Mouse (Mus musculus) CH12.LX (cell line): ENCODE data around the gene Fancc. TPM values are rescaled to one million over a fixed set of nuclear protein-coding genes. Genes with fewer than 3 reads are reported as not detected.

Experiments used
- DNase-seq: peaks from one replicate; pipeline ENCODE4 v3.0.0-alpha.2; 2013; ENCODE audit errors: extremely low read depth
- H3K27ac ChIP-seq: 2 replicates; pipeline ENCODE4 v1.5.1; 2012; ENCODE audit warnings: low read depth, mild to moderate bottlenecking, control low read depth, moderate library complexity; ENCODE audit not compliant: insufficient read depth
- H3K27me3 ChIP-seq: replicated peaks from 2 replicates; pipeline ENCODE3; 2012; ENCODE audit warnings: inconsistent platforms
- H3K36me3 ChIP-seq, 2 experiments: replicated peaks in 1 of 2; 2 replicates each; pipeline versions ENCODE3 to v1.6.1; 2012; ENCODE audit warnings: inconsistent platforms in 1 of 2, low read length in 1 of 2, mild to moderate bottlenecking in 1 of 2, mixed read lengths in 1 of 2, moderate library complexity in 1 of 2; ENCODE audit not compliant: control insufficient read depth in 1 of 2, insufficient read depth in 1 of 2
- H3K4me1 ChIP-seq, 2 experiments: 2 replicates each; pipeline ENCODE4 v1.6.1; 2012; ENCODE audit warnings: inconsistent platforms in 1 of 2, moderate library complexity in 1 of 2; ENCODE audit not compliant: insufficient read depth in 2 of 2, control insufficient read depth in 1 of 2
- H3K4me2 ChIP-seq: 2 replicates; pipeline ENCODE4 v1.6.1; 2012; ENCODE audit warnings: low read depth, mild to moderate bottlenecking, control low read depth; ENCODE audit not compliant: poor library complexity, insufficient read depth, severe bottlenecking
- H3K4me3 ChIP-seq, 3 experiments: fragments of 150-350 bp in 1 of 3; sonication (generic) in 1 of 3; replicated peaks in 1 of 3; 2 replicates each; pipeline versions ENCODE3 to v1.5.1; 2011 to 2012; ENCODE audit warnings: low read depth in 2 of 3, low read length in 2 of 3, mild to moderate bottlenecking in 2 of 3, moderate library complexity in 2 of 3, control low read depth in 1 of 3, improper control_type of control experiment in 1 of 3, inconsistent platforms in 1 of 3, mixed read lengths in 1 of 3; ENCODE audit not compliant: poor library complexity in 1 of 3
- H3K79me2 ChIP-seq: replicated peaks from 2 replicates; pipeline ENCODE4 v1.6.1; 2012; ENCODE audit warnings: mild to moderate bottlenecking, moderate library complexity; ENCODE audit not compliant: control insufficient read depth, poor library complexity, insufficient read depth, severe bottlenecking; ENCODE audit errors: extremely low read depth
- H3K9ac ChIP-seq: 2 replicates; pipeline ENCODE4 v1.6.1; 2012; ENCODE audit warnings: low read depth, mild to moderate bottlenecking, control low read depth, moderate library complexity; ENCODE audit not compliant: insufficient read depth
- H3K9me3 ChIP-seq: replicated peaks from 2 replicates; pipeline ENCODE3; 2012; ENCODE audit warnings: low read length, inconsistent platforms, mixed read lengths
- BHLHE40 ChIP-seq: IDR thresholded peaks from 2 replicates; pipeline ENCODE4 v1.6.1; 2011; ENCODE audit warnings: mild to moderate bottlenecking, low read depth, low read length, improper control_type of control experiment
- CHD1 ChIP-seq: IDR thresholded peaks from 2 replicates; pipeline ENCODE4 v1.6.1; 2012; ENCODE audit warnings: low read depth, low read length, improper control_type of control experiment, inconsistent platforms
- CHD2 ChIP-seq: IDR thresholded peaks from 2 replicates; pipeline ENCODE4 v1.6.1; 2011; ENCODE audit warnings: low read length, improper control_type of control experiment
- E2F4 ChIP-seq: IDR thresholded peaks from 2 replicates; pipeline ENCODE4 v1.6.1; 2011; ENCODE audit warnings: low read depth, low read length, improper control_type of control experiment; ENCODE audit not compliant: insufficient replicate concordance
- EP300 ChIP-seq: IDR thresholded peaks from 2 replicates; pipeline ENCODE4 v1.6.1; 2011; ENCODE audit warnings: low read length, improper control_type of control experiment
- JUN ChIP-seq: IDR thresholded peaks from 2 replicates; pipeline ENCODE4 v1.6.1; 2011; ENCODE audit warnings: low read depth, mild to moderate bottlenecking, low read length, improper control_type of control experiment, moderate library complexity; ENCODE audit not compliant: insufficient read depth
- JUND ChIP-seq: conservative IDR thresholded peaks from 2 replicates; pipeline ENCODE4 v1.6.1; 2011; ENCODE audit warnings: low read depth, low read length, improper control_type of control experiment
- KAT2A ChIP-seq: IDR thresholded peaks from 2 replicates; pipeline ENCODE4 v1.6.1; 2012; ENCODE audit warnings: low read length, improper control_type of control experiment, inconsistent platforms; ENCODE audit not compliant: insufficient replicate concordance
- MAX ChIP-seq: IDR thresholded peaks from 2 replicates; pipeline ENCODE4 v1.6.1; 2011; ENCODE audit warnings: low read length, improper control_type of control experiment
- MEF2A ChIP-seq: IDR thresholded peaks from 2 replicates; pipeline ENCODE4 v1.6.1; 2014; ENCODE audit warnings: low read depth, mild to moderate bottlenecking, inconsistent platforms, low read length, improper control_type of control experiment, borderline replicate concordance
- NRF1 ChIP-seq: IDR thresholded peaks from 2 replicates; pipeline ENCODE4 v1.6.1; 2014; ENCODE audit warnings: low read depth, mild to moderate bottlenecking, inconsistent platforms, low read length, improper control_type of control experiment, moderate library complexity
- PAX5 ChIP-seq: IDR thresholded peaks from 2 replicates; pipeline ENCODE4 v1.6.1; 2012; ENCODE audit warnings: low read length, inconsistent platforms, mixed read lengths
- POLR2A ChIP-seq: IDR thresholded peaks from 2 replicates; pipeline ENCODE4 v1.6.1; 2011; ENCODE audit warnings: low read depth, mild to moderate bottlenecking, improper control_type of control experiment, low read length
- RAD21 ChIP-seq: IDR thresholded peaks from 2 replicates; pipeline ENCODE4 v1.6.1; 2011; ENCODE audit warnings: low read depth, mild to moderate bottlenecking, low read length, improper control_type of control experiment, moderate library complexity
- RCOR1 ChIP-seq: conservative IDR thresholded peaks from 2 replicates; pipeline ENCODE4 v1.6.1; 2012; ENCODE audit warnings: low read depth, mild to moderate bottlenecking, inconsistent platforms, low read length, improper control_type of control experiment
- SIN3A ChIP-seq: IDR thresholded peaks from 2 replicates; pipeline ENCODE4 v1.6.1; 2012; ENCODE audit warnings: low read length, improper control_type of control experiment, inconsistent platforms
- TBP ChIP-seq: conservative IDR thresholded peaks from 2 replicates; pipeline ENCODE4 v1.6.1; 2011; ENCODE audit warnings: low read depth, low read length, improper control_type of control experiment
- TCF12 ChIP-seq: IDR thresholded peaks from 2 replicates; pipeline ENCODE4 v1.6.1; 2014; ENCODE audit warnings: low read depth, mild to moderate bottlenecking, inconsistent platforms, low read length, improper control_type of control experiment
- UBTF ChIP-seq: IDR thresholded peaks from 2 replicates; pipeline ENCODE4 v1.6.1; 2012; ENCODE audit warnings: low read depth, mild to moderate bottlenecking, inconsistent platforms, low read length, improper control_type of control experiment, moderate library complexity
- USF1 ChIP-seq: IDR thresholded peaks from 2 replicates; pipeline ENCODE4 v1.6.1; 2014; ENCODE audit warnings: low read depth, mild to moderate bottlenecking, inconsistent platforms, low read length, improper control_type of control experiment
- ZKSCAN1 ChIP-seq: IDR thresholded peaks from 2 replicates; pipeline ENCODE4 v1.6.1; 2012; ENCODE audit warnings: low read depth, inconsistent platforms, low read length, improper control_type of control experiment, borderline replicate concordance
- dilution Hi-C: fragments of 300-500 bp; cut with MboI; formaldehyde crosslinking; loops from 2 replicates; pipeline ENCODE4 v1.14.3; 2020; ENCODE audit warnings: low sequenced_read_pairs; ENCODE audit not compliant: extremely low pct_unique_long_range_greater_than_20kb, extremely low pct_ligation_motif_present
- in situ Hi-C: fragments of 300-500 bp; cut with MboI; formaldehyde crosslinking; loops from 3 replicates; pipeline ENCODE4 v1.14.3; 2019; ENCODE audit warnings: low sequenced_read_pairs, low pct_ligation_motif_present, low pct_unique_long_range_greater_than_20kb, mixed read lengths
- polyA plus RNA-seq: library from polyadenylated mRNA; unstranded; fragments of >175 nt; gene quantifications from 2 replicates; pipeline ENCODE4 v1.2.1, GENCODE M21; 2012; ENCODE audit warnings: low read depth; ENCODE audit not compliant: insufficient read length
- total RNA-seq, 2 experiments: library from RNA; depleted of rRNA; stranded (reverse); fragments of 300-350 nt in 1 of 2; fragments of >200 nt in 1 of 2; gene quantifications; 2 replicates each; pipeline ENCODE4 v1.2.3; 2012 to 2014

The Fancc gene
- total and polyA plus RNA-seq, 3 experiments = 8.2 to 12.4 (median 8.7) TPM

DNA sequence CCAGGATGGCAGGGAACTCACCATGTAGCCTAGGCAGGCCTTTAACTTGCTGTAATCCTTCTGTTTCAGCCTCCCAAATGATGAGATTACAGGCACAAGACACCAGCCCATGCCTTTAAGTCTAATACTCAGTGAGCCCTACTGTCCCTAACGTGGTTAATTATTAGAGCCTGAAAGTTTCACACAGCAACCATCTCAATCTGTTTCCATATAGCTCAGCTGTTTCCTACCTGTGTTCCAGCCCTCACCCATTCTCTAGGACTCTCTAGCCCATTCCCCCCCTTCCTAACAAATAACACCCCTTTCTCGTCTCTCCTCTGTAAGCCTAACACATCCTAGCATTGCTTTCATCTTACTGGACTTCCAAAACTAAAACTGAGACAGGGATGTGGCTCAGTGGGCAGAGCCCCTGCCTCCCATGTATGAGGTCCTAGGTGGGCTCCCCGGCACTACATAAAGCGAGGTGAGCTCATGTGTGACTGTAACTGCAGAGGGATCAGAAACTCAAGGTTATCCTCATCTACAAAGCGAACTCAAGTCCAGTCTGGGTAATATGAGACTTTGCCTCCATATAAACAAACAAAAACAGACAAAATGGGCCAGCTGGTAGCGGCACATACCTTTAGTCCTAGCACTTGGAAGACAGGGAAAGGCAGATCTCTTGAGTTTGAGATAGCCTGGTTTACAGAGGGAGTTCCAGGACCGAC is 123.5 kb downstream of the Fancc start:
- in situ Hi-C loops = no loop called here
- Histone ChIP-seq H3K36me3 (no peaks in the 10 kb centered on the region), H3K9me3 (no peaks in the 10 kb centered on the region), H3K79me2 (no peaks in the 10 kb centered on the region), H3K4me1 (0 out of 4 replicates have a peak, but pooled peaks cover 0 to 3% of the 10 kb centered on the region in 2 experiments), H3K4me3 (no peak overlapping the region), H3K27ac (no peak overlapping the region), H3K27me3 (no peaks in the 10 kb centered on the region), H3K4me2 (no peak overlapping the region), H3K9ac (no peak overlapping the region)
- no peak for DNase-seq
- no peak for TF ChIP-seq EP300
- TF ChIP-seq UBTF = no peak
- no peak for TF ChIP-seq SIN3A
- no peak for TF ChIP-seq MAX
- no peak for TF ChIP-seq POLR2A
- TF ChIP-seq CHD2 = no peak
- no peak for TF ChIP-seq RAD21
- no peak for TF ChIP-seq CHD1
- no peak for TF ChIP-seq RCOR1
- TF ChIP-seq NRF1 = no peak
- no peak for TF ChIP-seq TCF12
- TF ChIP-seq E2F4 = no peak
- dilution Hi-C loops = no loop called here

DNA sequence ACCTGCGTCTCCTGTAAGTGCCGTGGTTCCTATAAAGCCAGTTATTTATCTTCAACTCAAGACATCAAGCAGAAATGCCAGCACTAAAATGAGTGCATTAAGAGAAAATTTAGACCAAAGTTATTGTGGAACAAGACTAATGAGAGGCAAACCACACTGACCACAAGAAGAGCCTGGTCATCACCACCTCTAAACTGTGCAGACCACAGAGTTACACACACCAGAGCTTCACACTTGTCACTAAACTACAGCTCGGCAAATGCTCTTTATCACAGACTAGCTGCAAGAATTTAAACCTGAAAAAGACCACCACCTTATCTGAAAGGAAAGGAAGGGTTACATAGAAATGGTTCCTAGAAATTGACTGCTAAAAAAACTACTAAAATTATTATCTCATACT is 135.3 kb downstream of the Fancc start:
- Histone ChIP-seq H3K9me3 (no peaks in the 10 kb centered on the region), H3K27ac (no peak overlapping the region), H3K4me2 (no peak overlapping the region), H3K4me1 (peaks cover 4 to 11% of the 10 kb centered on the region in 2 experiments; a peak in 2 of 4 replicates), H3K4me3 (no peak overlapping the region), H3K79me2 (no peaks in the 10 kb centered on the region), H3K27me3 (no peaks in the 10 kb centered on the region), H3K36me3 (peaks cover 0 to 4% of the 10 kb centered on the region in 2 experiments), H3K9ac (no peak overlapping the region)
- dilution Hi-C loops (no loop called here), in situ Hi-C loops (no loop called here)
- TF ChIP-seq BHLHE40 (no peak), JUND (no peak), USF1 (no peak), MEF2A (no peak), CHD1 (no peak), TBP (no peak), EP300 (no peak), PAX5 (no peak), E2F4 (no peak), ZKSCAN1 (no peak), KAT2A (no peak), TCF12 (no peak), UBTF (no peak), JUN (no peak)
- no peak for DNase-seq
